Mouse (Mus musculus): ENCODE data around the gene Tcte2. TPM values are rescaled to one million over a fixed set of nuclear protein-coding genes. Genes with fewer than 3 reads are reported as not detected.
A peak's percentile ranks its signal among the peaks of the same experiment; 100 is the strongest.
"Not testable (repeated sequence)": the region's sequence is repeated elsewhere in the genome, so short reads cannot be mapped to it uniquely, and the experiment has no call there.

Gene Tcte2
- polyA plus RNA-seq, 1 experiment from 2014 or later = 5.9 TPM

DNA sequence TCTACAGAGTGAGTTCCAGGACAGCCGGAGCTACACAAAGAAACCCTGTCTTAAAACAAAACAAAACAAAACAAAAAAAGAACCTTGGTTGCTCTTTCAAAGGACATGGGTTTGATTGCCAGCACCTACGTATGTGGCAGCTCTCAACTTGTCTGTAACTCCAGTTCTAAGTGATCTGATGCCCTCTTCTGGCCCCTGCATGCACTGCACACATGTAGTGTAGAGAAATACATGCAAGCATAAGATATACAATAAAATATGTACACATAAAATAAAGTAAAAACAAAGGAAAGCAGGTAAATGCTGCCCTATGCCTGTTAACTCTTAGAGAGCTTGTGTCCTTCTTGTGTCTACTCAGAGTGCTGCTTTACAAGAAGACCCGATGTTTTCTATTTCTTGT lies 7.6 kb upstream of the Tcte2 start:
- Histone ChIP-seq H3K36me3 (ENCODE audit: control insufficient read depth, insufficient read depth, low read length) (no peaks in the 10 kb centered on the region), H3K4me1 (ENCODE audit: control insufficient read depth, insufficient read depth, low read length) (0 out of 2 replicates have a peak, but pooled peaks cover 3% of the 10 kb centered on the region), H3K4me2 (ENCODE audit: low read depth, low read length) (no peak overlapping the region), H3K27me3 (ENCODE audit: control insufficient read depth, insufficient read depth, low read length) (no peaks in the 10 kb centered on the region), H3K9me3 (replicated peaks; ENCODE audit: control insufficient read depth, low read length) (no peaks in the 10 kb centered on the region), H3K27ac (ENCODE audit: low read length) (no peak overlapping the region), H3K9ac (ENCODE audit: low read length) (no peak overlapping the region), H3K4me3 (replicated peaks; ENCODE audit: low read length) (no peak overlapping the region)
- WGBS = 94% methylated on average over 3 of the region's 3 CpGs
- ATAC-seq (ENCODE audit: insufficient read depth, low FRiP score) = no peak

DNA sequence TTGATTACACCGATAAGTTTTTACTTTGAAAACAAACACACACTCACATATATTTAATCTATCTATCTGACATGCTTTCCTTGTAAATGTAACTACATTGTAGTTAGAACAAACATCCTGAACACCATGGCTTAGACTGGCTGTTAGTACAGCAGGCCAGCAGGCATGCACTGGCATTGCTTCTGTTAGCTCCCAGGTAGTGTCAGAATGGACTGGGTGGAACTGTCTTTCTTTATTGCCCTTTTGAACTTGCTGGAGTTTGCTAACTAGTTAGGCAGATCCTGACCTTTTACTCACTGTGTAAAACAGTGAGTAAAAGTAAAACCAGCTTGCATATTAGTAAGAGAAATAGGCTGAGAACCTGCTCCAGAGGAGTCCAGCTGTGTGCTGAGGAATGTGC lies 6.9 kb upstream of the Tcte2 start:
- Histone ChIP-seq H3K27ac (ENCODE audit: low read length) (peak overlapping the region; percentile 2), H3K4me2 (ENCODE audit: low read depth, low read length) (no peak overlapping the region), H3K9me3 (replicated peaks; ENCODE audit: control insufficient read depth, low read length) (no peaks in the 10 kb centered on the region), H3K9ac (ENCODE audit: low read length) (no peak overlapping the region), H3K4me1 (ENCODE audit: control insufficient read depth, insufficient read depth, low read length) (0 out of 2 replicates have a peak, but pooled peaks cover 3% of the 10 kb centered on the region), H3K4me3 (replicated peaks; ENCODE audit: low read length) (no peak overlapping the region), H3K27me3 (ENCODE audit: control insufficient read depth, insufficient read depth, low read length) (no peaks in the 10 kb centered on the region), H3K36me3 (ENCODE audit: control insufficient read depth, insufficient read depth, low read length) (no peaks in the 10 kb centered on the region)
- ATAC-seq (ENCODE audit: insufficient read depth, low FRiP score) = no peak
- WGBS = 61% methylated on average over 1 of the region's 1 CpGs

DNA sequence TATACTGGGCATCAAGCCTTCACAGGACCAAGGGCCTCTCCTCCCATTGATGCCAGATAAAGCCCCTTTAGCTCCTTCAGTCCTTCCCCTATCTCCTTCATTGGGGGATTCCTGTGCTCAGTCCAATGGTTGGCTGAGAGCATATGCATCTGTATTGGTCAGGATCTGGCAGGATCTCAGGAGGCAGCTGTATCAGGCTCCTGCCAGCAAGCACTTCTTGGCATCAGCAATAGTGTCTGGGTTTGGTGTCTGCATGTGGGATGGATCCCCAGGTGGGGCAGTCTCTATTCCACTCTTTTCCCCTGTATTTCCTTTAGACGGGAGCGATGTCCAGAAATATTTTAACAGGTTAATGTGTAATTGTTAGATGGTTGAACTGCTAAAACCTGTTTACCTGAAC lies 3.3 kb upstream of the Tcte2 start:
- not testable (repeated sequence) for H3K27me3 ChIP-seq (ENCODE audit: control insufficient read depth, insufficient read depth, low read length); H3K4me3 ChIP-seq (replicated peaks; ENCODE audit: low read length); H3K9ac ChIP-seq (ENCODE audit: low read length); ATAC-seq (ENCODE audit: insufficient read depth, low FRiP score); H3K36me3 ChIP-seq (ENCODE audit: control insufficient read depth, insufficient read depth, low read length); H3K4me2 ChIP-seq (ENCODE audit: low read depth, low read length); H3K9me3 ChIP-seq (replicated peaks; ENCODE audit: control insufficient read depth, low read length); H3K27ac ChIP-seq (ENCODE audit: low read length); H3K4me1 ChIP-seq (ENCODE audit: control insufficient read depth, insufficient read depth, low read length)
- WGBS = 71% methylated on average over 2 of the region's 2 CpGs

GRCm38 (mm10) chr17:13763819-13764218 lies 2.2 kb upstream of the Tcte2 start:
- peaks cover 5% of the 10 kb centered on the region; the same call in 1 of the 2 replicates for H3K4me1 ChIP-seq (ENCODE audit: control insufficient read depth, insufficient read depth, low read length)
- no peak overlapping the region for H3K4me2 ChIP-seq (ENCODE audit: low read depth, low read length)
- H3K9ac ChIP-seq (ENCODE audit: low read length) = no peak overlapping the region
- H3K36me3 ChIP-seq (ENCODE audit: control insufficient read depth, insufficient read depth, low read length) = no peaks in the 10 kb centered on the region
- H3K27ac ChIP-seq (ENCODE audit: low read length) = no peak overlapping the region
- 51% methylated on average over 1 of the region's 1 CpGs for WGBS
- no peak for ATAC-seq (ENCODE audit: insufficient read depth, low FRiP score)
- no peak overlapping the region for H3K4me3 ChIP-seq (replicated peaks; ENCODE audit: low read length)
- H3K9me3 ChIP-seq (replicated peaks; ENCODE audit: control insufficient read depth, low read length) = no peaks in the 10 kb centered on the region
- no peaks in the 10 kb centered on the region for H3K27me3 ChIP-seq (ENCODE audit: control insufficient read depth, insufficient read depth, low read length)

DNA sequence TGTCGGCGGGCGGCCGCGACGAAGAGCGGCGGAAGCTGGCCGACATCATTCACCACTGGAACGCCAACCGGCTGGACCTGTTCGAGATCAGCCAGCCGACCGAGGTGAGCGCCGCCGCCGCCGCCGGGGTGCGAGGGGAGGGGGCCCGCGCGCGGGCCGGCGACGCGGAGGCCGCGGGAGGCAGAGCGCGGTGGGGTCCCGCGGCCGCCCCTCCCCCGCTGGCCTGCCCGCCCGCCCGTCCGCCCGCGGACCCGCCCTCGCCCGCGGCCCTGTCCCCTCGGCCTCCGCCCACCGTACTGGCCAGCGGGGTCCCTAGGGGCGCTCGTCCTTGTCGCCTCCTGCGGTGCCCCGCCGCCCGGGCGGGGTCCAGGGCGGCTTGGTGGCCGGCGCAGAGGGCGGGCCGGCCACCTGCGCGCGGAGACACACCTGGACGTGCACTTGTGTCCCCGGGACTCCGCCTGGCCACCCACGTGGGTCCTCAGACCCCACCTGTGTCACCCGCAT lies 898 bp downstream of the Tcte2 start:
- peak overlapping the region; percentile 88 for H3K27ac ChIP-seq (ENCODE audit: low read length)
- H3K27me3 ChIP-seq (ENCODE audit: control insufficient read depth, insufficient read depth, low read length) = no peaks in the 10 kb centered on the region
- H3K4me3 ChIP-seq (replicated peaks; ENCODE audit: low read length) = peak overlapping the region; percentile 85
- H3K4me1 ChIP-seq (ENCODE audit: control insufficient read depth, insufficient read depth, low read length) = peaks cover 8% of the 10 kb centered on the region; the same call in 1 of the 2 replicates
- no peaks in the 10 kb centered on the region for H3K9me3 ChIP-seq (replicated peaks; ENCODE audit: control insufficient read depth, low read length)
- no peaks in the 10 kb centered on the region for H3K36me3 ChIP-seq (ENCODE audit: control insufficient read depth, insufficient read depth, low read length)
- WGBS = 0% methylated on average over 45 of the region's 72 CpGs
- peak overlapping the region; percentile 92 for H3K9ac ChIP-seq (ENCODE audit: low read length)
- ATAC-seq (ENCODE audit: insufficient read depth, low FRiP score) = peak; percentile 15
- H3K4me2 ChIP-seq (ENCODE audit: low read depth, low read length) = peak overlapping the region; percentile 96

- ATAC-seq (ENCODE audit: insufficient read depth, low FRiP score) = peak; percentile 96
- WGBS = under 1% methylated on average over 88 of the region's 108 CpGs
- no peaks in the 10 kb centered on the region for H3K27me3 ChIP-seq (ENCODE audit: control insufficient read depth, insufficient read depth, low read length)
- H3K9ac ChIP-seq (ENCODE audit: low read length) = peak within 1 kb of the TSS; percentile 92
- H3K4me2 ChIP-seq (ENCODE audit: low read depth, low read length) = peak within 1 kb of the TSS; percentile 96
- H3K9me3 ChIP-seq (replicated peaks; ENCODE audit: control insufficient read depth, low read length) = no peaks in the 10 kb centered on the region
- no peaks in the 10 kb centered on the region for H3K36me3 ChIP-seq (ENCODE audit: control insufficient read depth, insufficient read depth, low read length)
- peak within 1 kb of the TSS; percentile 85 for H3K4me3 ChIP-seq (replicated peaks; ENCODE audit: low read length)
- H3K27ac ChIP-seq (ENCODE audit: low read length) = peak within 1 kb of the TSS; percentile 88
- H3K4me1 ChIP-seq (ENCODE audit: control insufficient read depth, insufficient read depth, low read length) = peaks cover 8% of the 10 kb centered on the region; the same call in 1 of the 2 replicates
These were observed 1.6 kb downstream of the Tcte2 start, which contains the start of gene Afdn for GRCm38 (mm10) chr17:13759853-13760627. Afdn (plus strand) TSS chr17:13760539.

DNA sequence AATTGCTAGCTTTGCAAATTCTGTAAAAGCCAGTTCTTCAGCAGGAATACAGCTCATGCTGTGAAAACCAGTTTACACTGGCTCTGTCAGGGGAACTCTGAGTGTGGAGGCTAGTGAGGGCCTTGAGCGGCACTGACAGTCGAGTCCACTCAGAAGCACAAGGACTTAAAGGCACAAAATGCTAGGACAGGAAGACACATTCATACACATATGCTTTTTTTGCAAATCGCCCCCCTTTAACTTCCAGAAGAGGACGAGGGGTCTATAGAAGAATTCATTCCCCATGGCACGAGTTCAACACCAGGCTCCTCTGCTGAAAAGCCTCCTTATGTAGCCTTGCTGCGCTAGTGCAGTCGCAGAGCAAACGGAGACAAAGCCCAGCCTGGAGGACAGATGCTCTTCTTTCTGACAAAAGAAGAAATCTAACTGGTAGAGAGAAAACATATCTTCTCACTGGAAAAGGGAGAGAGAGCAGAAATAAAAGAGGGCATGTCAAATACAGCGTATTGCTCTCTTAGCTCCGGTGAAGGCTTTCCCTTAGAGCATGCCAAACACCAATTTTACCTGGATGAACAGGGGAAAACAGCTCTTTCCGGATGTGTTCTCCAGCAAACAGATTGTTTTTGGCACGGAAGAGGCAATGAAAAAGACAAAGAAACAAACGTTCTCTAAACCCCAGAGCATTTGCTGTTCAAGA lies 2.3 kb downstream of the Tcte2 start:
- Histone ChIP-seq H3K36me3 (ENCODE audit: control insufficient read depth, insufficient read depth, low read length) (no peaks in the 10 kb centered on the region), H3K9me3 (replicated peaks; ENCODE audit: control insufficient read depth, low read length) (no peaks in the 10 kb centered on the region), H3K27me3 (ENCODE audit: control insufficient read depth, insufficient read depth, low read length) (no peaks in the 10 kb centered on the region), H3K4me3 (replicated peaks; ENCODE audit: low read length) (peak overlapping the region; percentile 85), H3K4me2 (ENCODE audit: low read depth, low read length) (peak overlapping the region; percentile 96), H3K4me1 (ENCODE audit: control insufficient read depth, insufficient read depth, low read length) (peaks cover 8% of the 10 kb centered on the region; the same call in 1 of the 2 replicates), H3K9ac (ENCODE audit: low read length) (peak overlapping the region; percentile 92), H3K27ac (ENCODE audit: low read length) (peak overlapping the region; percentile 88)
- 16% methylated on average over 13 of the region's 13 CpGs for WGBS
- ATAC-seq (ENCODE audit: insufficient read depth, low FRiP score) = no peak

DNA sequence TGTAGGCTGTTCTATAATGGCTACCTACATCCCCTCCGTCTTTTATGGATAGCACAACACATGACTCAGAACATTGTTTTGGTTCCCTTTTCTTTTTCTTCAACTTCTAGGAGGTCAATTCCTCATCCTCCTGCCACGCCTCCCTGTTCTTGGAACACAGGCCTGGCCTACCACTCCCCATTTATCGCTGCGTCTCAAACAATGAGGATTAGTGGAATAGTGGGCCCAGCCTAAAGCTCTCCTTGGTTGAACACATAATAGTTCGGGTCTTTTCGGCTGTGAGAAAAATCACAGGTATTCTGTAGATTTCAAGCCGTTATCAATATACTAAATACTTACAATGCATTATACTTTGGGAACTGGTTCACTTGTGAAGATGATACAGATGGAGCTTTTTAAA lies 3.0 kb downstream of the Tcte2 start:
- peak overlapping the region; percentile 96 for H3K4me2 ChIP-seq (ENCODE audit: low read depth, low read length)
- peak overlapping the region; percentile 88 for H3K27ac ChIP-seq (ENCODE audit: low read length)
- H3K4me3 ChIP-seq (replicated peaks; ENCODE audit: low read length) = peak overlapping the region; percentile 85
- no peaks in the 10 kb centered on the region for H3K27me3 ChIP-seq (ENCODE audit: control insufficient read depth, insufficient read depth, low read length)
- 62% methylated on average over 7 of the region's 7 CpGs for WGBS
- H3K36me3 ChIP-seq (ENCODE audit: control insufficient read depth, insufficient read depth, low read length) = no peaks in the 10 kb centered on the region
- H3K9ac ChIP-seq (ENCODE audit: low read length) = peak overlapping the region; percentile 92; the same call in 1 of the 2 replicates
- H3K4me1 ChIP-seq (ENCODE audit: control insufficient read depth, insufficient read depth, low read length) = peaks cover 8% of the 10 kb centered on the region; the same call in 1 of the 2 replicates
- ATAC-seq (ENCODE audit: insufficient read depth, low FRiP score) = no peak
- no peaks in the 10 kb centered on the region for H3K9me3 ChIP-seq (replicated peaks; ENCODE audit: control insufficient read depth, low read length)

- ATAC-seq (ENCODE audit: insufficient read depth, low FRiP score) = no peak
- no peak overlapping the region for H3K4me2 ChIP-seq (ENCODE audit: low read depth, low read length)
- H3K9ac ChIP-seq (ENCODE audit: low read length) = no peak overlapping the region
- no peaks in the 10 kb centered on the region for H3K27me3 ChIP-seq (ENCODE audit: control insufficient read depth, insufficient read depth, low read length)
- WGBS = 58% methylated on average over 6 of the region's 6 CpGs
- H3K27ac ChIP-seq (ENCODE audit: low read length) = no peak overlapping the region
- H3K9me3 ChIP-seq (replicated peaks; ENCODE audit: control insufficient read depth, low read length) = no peaks in the 10 kb centered on the region
- H3K36me3 ChIP-seq (ENCODE audit: control insufficient read depth, insufficient read depth, low read length) = no peaks in the 10 kb centered on the region
- no peak overlapping the region for H3K4me3 ChIP-seq (replicated peaks; ENCODE audit: low read length)
- H3K4me1 ChIP-seq (ENCODE audit: control insufficient read depth, insufficient read depth, low read length) = peaks cover 8% of the 10 kb centered on the region; the same call in 1 of the 2 replicates
These were observed 6.7 kb downstream of the Tcte2 start for GRCm38 (mm10) chr17:13754940-13755339.

Measured in stomach, embryonic 16.5 days (tissue).